Mouse (Mus musculus) heart, postnatal 25 days (tissue): ENCODE measurements at regions not wholly inside any gene's neighbourhood (a gene's known extent, or its start where the extent isn't known, plus 50 kb on each side); places are given as distances from the start of the nearest gene placed in this dataset.

Experiments
- DNase-seq: peaks from one replicate; pipeline ENCODE4 v3.0.0; 2022; ENCODE audit warnings: low spot score
- intact Hi-C: fragments of 180-260 bp; cut with DNase I; formaldehyde crosslinking; loops from one replicate; pipeline ENCODE4 v1.15.1; 2025

GRCm38 (mm10) chrX:21644851-21645250, 69.8 kb upstream of the Slc6a14 start:
- no peak for DNase-seq
- intact Hi-C loops = no loop called here

- peak; percentile 4 for DNase-seq
- intact Hi-C loops = no loop called here
These were observed 63.0 kb upstream of the Slc6a14 start for GRCm38 (mm10) chrX:21651508-21652297.
